Mouse (Mus musculus): Measurements from ENCODE around the gene St3gal2. TPM values are rescaled to one million over a fixed set of nuclear protein-coding genes. Genes with fewer than 3 reads are reported as not detected.

Gene St3gal2
- polyA plus RNA-seq, 1 experiment from 2014 or later, result 25.9 TPM

GRCm38 (mm10) chr8:110889904-110890470, 29.7 kb upstream of the St3gal2 start:
- no peak overlapping the region for H3K4me2 ChIP-seq (ENCODE audit: low read length)
- no peak for ATAC-seq
- no peaks in the 10 kb centered on the region for H3K27me3 ChIP-seq (ENCODE audit: control insufficient read depth, insufficient read depth, low read depth, low read length)
- H3K4me3 ChIP-seq (ENCODE audit: low read depth, low read length), result no peak overlapping the region
- no peaks in the 10 kb centered on the region for H3K4me1 ChIP-seq (ENCODE audit: control insufficient read depth, insufficient read depth, low read length)
- no peak overlapping the region for H3K9ac ChIP-seq (ENCODE audit: low read depth, low read length)
- H3K9me3 ChIP-seq (replicated peaks; ENCODE audit: control insufficient read depth, low read length, poor library complexity, severe bottlenecking), result no peaks in the 10 kb centered on the region
- H3K36me3 ChIP-seq (ENCODE audit: control insufficient read depth, insufficient read depth, low read length), result peaks cover 1% of the 10 kb centered on the region
- WGBS, result 73% methylated on average over 12 of the region's 12 CpGs
- H3K27ac ChIP-seq (ENCODE audit: low read length), result no peak overlapping the region

GRCm38 (mm10) chr8:110892040-110892439, 27.7 kb upstream of the St3gal2 start:
- H3K4me1 ChIP-seq (ENCODE audit: control insufficient read depth, insufficient read depth, low read length), result no peaks in the 10 kb centered on the region
- H3K9me3 ChIP-seq (replicated peaks; ENCODE audit: control insufficient read depth, low read length, poor library complexity, severe bottlenecking), result no peaks in the 10 kb centered on the region
- no peaks in the 10 kb centered on the region; the same call in 1 of the 2 replicates for H3K36me3 ChIP-seq (ENCODE audit: control insufficient read depth, insufficient read depth, low read length)
- H3K27me3 ChIP-seq (ENCODE audit: control insufficient read depth, insufficient read depth, low read depth, low read length), result no peaks in the 10 kb centered on the region
- no peak overlapping the region for H3K27ac ChIP-seq (ENCODE audit: low read length)
- H3K4me3 ChIP-seq (ENCODE audit: low read depth, low read length), result no peak overlapping the region
- H3K9ac ChIP-seq (ENCODE audit: low read depth, low read length), result no peak overlapping the region
- H3K4me2 ChIP-seq (ENCODE audit: low read length), result no peak overlapping the region
- no peak for ATAC-seq
- WGBS, result 90% methylated on average over 7 of the region's 7 CpGs

GRCm38 (mm10) chr8:110892913-110893312, 26.8 kb upstream of the St3gal2 start:
- no peak for ATAC-seq
- no peak overlapping the region for H3K9ac ChIP-seq (ENCODE audit: low read depth, low read length)
- H3K36me3 ChIP-seq (ENCODE audit: control insufficient read depth, insufficient read depth, low read length), result no peaks in the 10 kb centered on the region; the same call in 1 of the 2 replicates
- H3K4me3 ChIP-seq (ENCODE audit: low read depth, low read length), result no peak overlapping the region
- H3K9me3 ChIP-seq (replicated peaks; ENCODE audit: control insufficient read depth, low read length, poor library complexity, severe bottlenecking), result no peaks in the 10 kb centered on the region
- no peaks in the 10 kb centered on the region for H3K4me1 ChIP-seq (ENCODE audit: control insufficient read depth, insufficient read depth, low read length)
- H3K27me3 ChIP-seq (ENCODE audit: control insufficient read depth, insufficient read depth, low read depth, low read length), result no peaks in the 10 kb centered on the region
- H3K27ac ChIP-seq (ENCODE audit: low read length), result no peak overlapping the region
- 98% methylated on average over 2 of the region's 2 CpGs for WGBS
- H3K4me2 ChIP-seq (ENCODE audit: low read length), result no peak overlapping the region

GRCm38 (mm10) chr8:110894851-110895250, 24.9 kb upstream of the St3gal2 start:
- no peak overlapping the region for H3K4me3 ChIP-seq (ENCODE audit: low read depth, low read length)
- no peak overlapping the region for H3K9ac ChIP-seq (ENCODE audit: low read depth, low read length)
- H3K36me3 ChIP-seq (ENCODE audit: control insufficient read depth, insufficient read depth, low read length), result peaks cover 4% of the 10 kb centered on the region; the same call in 1 of the 2 replicates
- no peaks in the 10 kb centered on the region for H3K4me1 ChIP-seq (ENCODE audit: control insufficient read depth, insufficient read depth, low read length)
- ATAC-seq, result no peak
- WGBS, result 88% methylated on average over 10 of the region's 10 CpGs
- H3K27me3 ChIP-seq (ENCODE audit: control insufficient read depth, insufficient read depth, low read depth, low read length), result no peaks in the 10 kb centered on the region
- no peak overlapping the region for H3K27ac ChIP-seq (ENCODE audit: low read length)
- no peaks in the 10 kb centered on the region for H3K9me3 ChIP-seq (replicated peaks; ENCODE audit: control insufficient read depth, low read length, poor library complexity, severe bottlenecking)
- H3K4me2 ChIP-seq (ENCODE audit: low read length), result no peak overlapping the region

- Histone ChIP-seq H3K9ac (ENCODE audit: low read depth, low read length) (no peak overlapping the region), H3K9me3 (replicated peaks; ENCODE audit: control insufficient read depth, low read length, poor library complexity, severe bottlenecking) (no peaks in the 10 kb centered on the region), H3K4me2 (ENCODE audit: low read length) (no peak overlapping the region), H3K27ac (ENCODE audit: low read length) (no peak overlapping the region), H3K36me3 (ENCODE audit: control insufficient read depth, insufficient read depth, low read length) (0 out of 2 replicates have a peak, but pooled peaks cover 4% of the 10 kb centered on the region), H3K4me1 (ENCODE audit: control insufficient read depth, insufficient read depth, low read length) (no peaks in the 10 kb centered on the region), H3K4me3 (ENCODE audit: low read depth, low read length) (no peak overlapping the region), H3K27me3 (ENCODE audit: control insufficient read depth, insufficient read depth, low read depth, low read length) (no peaks in the 10 kb centered on the region)
- no peak for ATAC-seq
- 86% methylated on average over 8 of the region's 9 CpGs for WGBS
These were observed 24.5 kb upstream of the St3gal2 start for GRCm38 (mm10) chr8:110895254-110895653.

GRCm38 (mm10) chr8:110895812-110896211, 23.9 kb upstream of the St3gal2 start:
- H3K9ac ChIP-seq (ENCODE audit: low read depth, low read length), result no peak overlapping the region
- no peaks in the 10 kb centered on the region for H3K27me3 ChIP-seq (ENCODE audit: control insufficient read depth, insufficient read depth, low read depth, low read length)
- 91% methylated on average over 13 of the region's 13 CpGs for WGBS
- H3K4me3 ChIP-seq (ENCODE audit: low read depth, low read length), result no peak overlapping the region
- no peaks in the 10 kb centered on the region for H3K4me1 ChIP-seq (ENCODE audit: control insufficient read depth, insufficient read depth, low read length)
- H3K27ac ChIP-seq (ENCODE audit: low read length), result no peak overlapping the region
- no peak overlapping the region for H3K4me2 ChIP-seq (ENCODE audit: low read length)
- no peak for ATAC-seq
- 0 out of 2 replicates have a peak, but pooled peaks cover 4% of the 10 kb centered on the region for H3K36me3 ChIP-seq (ENCODE audit: control insufficient read depth, insufficient read depth, low read length)
- no peaks in the 10 kb centered on the region for H3K9me3 ChIP-seq (replicated peaks; ENCODE audit: control insufficient read depth, low read length, poor library complexity, severe bottlenecking)

GRCm38 (mm10) chr8:110897495-110897894, 22.2 kb upstream of the St3gal2 start:
- Histone ChIP-seq H3K27me3 (ENCODE audit: control insufficient read depth, insufficient read depth, low read depth, low read length) (no peaks in the 10 kb centered on the region), H3K9ac (ENCODE audit: low read depth, low read length) (no peak overlapping the region), H3K9me3 (replicated peaks; ENCODE audit: control insufficient read depth, low read length, poor library complexity, severe bottlenecking) (no peaks in the 10 kb centered on the region), H3K4me1 (ENCODE audit: control insufficient read depth, insufficient read depth, low read length) (peaks cover 5% of the 10 kb centered on the region), H3K36me3 (ENCODE audit: control insufficient read depth, insufficient read depth, low read length) (0 out of 2 replicates have a peak, but pooled peaks cover 4% of the 10 kb centered on the region), H3K4me2 (ENCODE audit: low read length) (no peak overlapping the region), H3K4me3 (ENCODE audit: low read depth, low read length) (no peak overlapping the region), H3K27ac (ENCODE audit: low read length) (no peak overlapping the region)
- no peak for ATAC-seq
- WGBS, result 92% methylated on average over 6 of the region's 6 CpGs

- WGBS, result 83% methylated on average over 3 of the region's 3 CpGs
- H3K9me3 ChIP-seq (replicated peaks; ENCODE audit: control insufficient read depth, low read length, poor library complexity, severe bottlenecking), result no peaks in the 10 kb centered on the region
- no peak overlapping the region for H3K27ac ChIP-seq (ENCODE audit: low read length)
These were observed 18.7 kb upstream of the St3gal2 start for GRCm38 (mm10) chr8:110901056-110901455.

GRCm38 (mm10) chr8:110901839-110902578, 17.7 kb upstream of the St3gal2 start, which contains the start of gene Fuk:
Fuk (minus strand) TSS chr8:110902488.
- H3K27ac ChIP-seq (ENCODE audit: low read length), result no peak within 1 kb of the TSS
- H3K4me2 ChIP-seq (ENCODE audit: low read length), result peak within 1 kb of the TSS; percentile 56
- peak within 1 kb of the TSS; percentile 73 for H3K4me3 ChIP-seq (ENCODE audit: low read depth, low read length)
- whole genome bisulfite sequencing, result 3% methylated on average over 30 of the region's 30 CpGs
- no peaks in the 10 kb centered on the region for H3K27me3 ChIP-seq (ENCODE audit: control insufficient read depth, insufficient read depth, low read depth, low read length)
- no peaks in the 10 kb centered on the region for H3K9me3 ChIP-seq (replicated peaks; ENCODE audit: control insufficient read depth, low read length, poor library complexity, severe bottlenecking)
- H3K4me1 ChIP-seq (ENCODE audit: control insufficient read depth, insufficient read depth, low read length), result peaks cover 5% of the 10 kb centered on the region
- peak within 1 kb of the TSS; percentile 74 for H3K9ac ChIP-seq (ENCODE audit: low read depth, low read length)
- H3K36me3 ChIP-seq (ENCODE audit: control insufficient read depth, insufficient read depth, low read length), result 0 out of 2 replicates have a peak, but pooled peaks cover 4% of the 10 kb centered on the region
- ATAC-seq, result peak; percentile 96

More at GRCm38 (mm10) chr8:110901056-110901455, 18.7 kb upstream of the St3gal2 start:
- no peak for ATAC-seq
- Histone ChIP-seq H3K4me3 (ENCODE audit: low read depth, low read length) (no peak overlapping the region), H3K4me2 (ENCODE audit: low read length) (no peak overlapping the region), H3K9ac (ENCODE audit: low read depth, low read length) (no peak overlapping the region), H3K36me3 (ENCODE audit: control insufficient read depth, insufficient read depth, low read length) (0 out of 2 replicates have a peak, but pooled peaks cover 4% of the 10 kb centered on the region), H3K4me1 (ENCODE audit: control insufficient read depth, insufficient read depth, low read length) (peaks cover 5% of the 10 kb centered on the region), H3K27me3 (ENCODE audit: control insufficient read depth, insufficient read depth, low read depth, low read length) (no peaks in the 10 kb centered on the region)
